Mouse (Mus musculus) forebrain, embryonic 14.5 days (tissue): ENCODE measurements around the gene Tacc2. TPM values are rescaled to one million over a fixed set of nuclear protein-coding genes. Genes with fewer than 3 reads are reported as not detected.

Source experiments
- ATAC-seq: fragments of 200-750 bp; cut with Nextera tagmentation; 2 replicates; pipeline ENCODE4 v1.8.0; 2017; ENCODE audit warnings: mild to moderate bottlenecking, moderate library complexity
- DNase-seq: peaks from one replicate; pipeline ENCODE4 v3.0.0-alpha.2; 2015; ENCODE audit warnings: low spot score
- H3K27ac ChIP-seq: fragments of 300-500 bp; sonication (generic); 2 replicates; pipeline ENCODE4 v1.5.1; 2014; ENCODE audit warnings: low read depth, mild to moderate bottlenecking, control low read depth, low read length, moderate library complexity
- H3K27me3 ChIP-seq: fragments of 300-500 bp; sonication (generic); replicated peaks from 2 replicates; pipeline ENCODE4 v1.6.1; 2014; ENCODE audit warnings: low read length, control low read depth, mixed read lengths; ENCODE audit not compliant: control insufficient read depth, insufficient read depth
- H3K36me3 ChIP-seq: fragments of 300-500 bp; sonication (generic); 2 replicates; pipeline ENCODE4 v1.6.1; 2014; ENCODE audit warnings: low read length, control low read depth; ENCODE audit not compliant: control insufficient read depth, insufficient read depth
- H3K4me1 ChIP-seq: fragments of 300-500 bp; sonication (generic); 2 replicates; pipeline ENCODE4 v1.6.1; 2014; ENCODE audit warnings: antibody characterized with exemption, low read length, control low read depth; ENCODE audit not compliant: control insufficient read depth, insufficient read depth
- H3K4me2 ChIP-seq: fragments of 300-500 bp; sonication (generic); 2 replicates; pipeline ENCODE4 v1.6.1; 2014; ENCODE audit warnings: mild to moderate bottlenecking, control low read depth, low read length
- H3K4me3 ChIP-seq: fragments of 300-500 bp; sonication (generic); 2 replicates; pipeline ENCODE4 v1.5.1; 2014; ENCODE audit warnings: low read depth, low read length, control low read depth
- H3K9ac ChIP-seq: fragments of 300-500 bp; sonication (generic); 2 replicates; pipeline ENCODE4 v1.6.1; 2014; ENCODE audit warnings: mild to moderate bottlenecking, low read length, control low read depth, moderate library complexity
- H3K9me3 ChIP-seq: fragments of 300-500 bp; sonication (generic); replicated peaks from 2 replicates; pipeline ENCODE4 v1.6.1; 2016; ENCODE audit warnings: low read length, control low read depth, mixed read lengths; ENCODE audit not compliant: control insufficient read depth
- WGBS: fragments of 180-500 bp; shearing (Covaris S2); extraction: QIAGEN DNeasy Blood & Tissue Kit; methylation state at CpG from one replicate; pipeline ENCODE4 v1.1.7; 2014; 5-methylcytosine and 5-hydroxymethylcytosine counted together
- polyA plus RNA-seq: library from polyadenylated mRNA; unstranded; fragments of >200 nt; fragmentation: Nextera tagmentation; extraction: Ambion mirVana; gene quantifications from 2 replicates; pipeline ENCODE4 v1.2.1, GENCODE M21; 2014

Gene Tacc2
- polyA plus RNA-seq, 1 experiment from 2014 or later, result 40.2 TPM

GRCm38 (mm10) chr7:130716989-130717388, 139.8 kb downstream of the Tacc2 start:
- DNase-seq (no peak), ATAC-seq (no peak)
- Histone ChIP-seq H3K9me3 (no peaks in the 10 kb centered on the region), H3K4me1 (peaks cover 21% of the 10 kb centered on the region), H3K4me2 (no peak overlapping the region), H3K27ac (no peak overlapping the region), H3K4me3 (no peak overlapping the region), H3K36me3 (peaks cover 23% of the 10 kb centered on the region), H3K9ac (no peak overlapping the region), H3K27me3 (no peaks in the 10 kb centered on the region)
- 97% methylated on average over 6 of the region's 6 CpGs for WGBS

GRCm38 (mm10) chr7:130719931-130720598, 142.8 kb downstream of the Tacc2 start:
- Histone ChIP-seq H3K27ac (peak overlapping the region; percentile 74), H3K27me3 (no peaks in the 10 kb centered on the region), H3K9ac (peak overlapping the region; percentile 38; the same call in 1 of the 2 replicates), H3K36me3 (peaks cover 34% of the 10 kb centered on the region), H3K4me1 (peaks cover 19% of the 10 kb centered on the region), H3K4me3 (no peak overlapping the region), H3K4me2 (peak overlapping the region; percentile 23; the same call in 1 of the 2 replicates), H3K9me3 (no peaks in the 10 kb centered on the region)
- peak; percentile 30 for DNase-seq
- peak; percentile 40 for ATAC-seq
- WGBS, result 6% methylated on average over 16 of the region's 16 CpGs

GRCm38 (mm10) chr7:130720646-130721335, 143.6 kb downstream of the Tacc2 start:
- H3K27ac ChIP-seq, result peak overlapping the region; percentile 58; the same call in 1 of the 2 replicates

GRCm38 (mm10) chr7:130726185-130726584, 148.9 kb downstream of the Tacc2 start:
- DNase-seq (peak; percentile 59), ATAC-seq (no peak)
- H3K36me3 ChIP-seq, result peaks cover 39% of the 10 kb centered on the region
- H3K9me3 ChIP-seq, result no peaks in the 10 kb centered on the region
- H3K4me3 ChIP-seq, result no peak overlapping the region
- no peak overlapping the region for H3K27ac ChIP-seq
- WGBS, result 75% methylated on average over 3 of the region's 3 CpGs
- H3K4me2 ChIP-seq, result no peak overlapping the region
- H3K4me1 ChIP-seq, result peaks cover 7% of the 10 kb centered on the region; the same call in 1 of the 2 replicates
- H3K27me3 ChIP-seq, result no peaks in the 10 kb centered on the region
- no peak overlapping the region for H3K9ac ChIP-seq

More at GRCm38 (mm10) chr7:130720646-130721335, 143.6 kb downstream of the Tacc2 start:
- Histone ChIP-seq H3K4me1 (peaks cover 21% of the 10 kb centered on the region), H3K4me3 (no peak overlapping the region), H3K9me3 (no peaks in the 10 kb centered on the region), H3K9ac (peak overlapping the region; percentile 8; the same call in 1 of the 2 replicates), H3K36me3 (peaks cover 34% of the 10 kb centered on the region), H3K4me2 (no peak overlapping the region), H3K27me3 (no peaks in the 10 kb centered on the region)
- DNase-seq, result no peak
- 0 out of 2 replicates have a peak, but pooled peaks have one; percentile 37 for ATAC-seq
- 45% methylated on average over 9 of the region's 9 CpGs for WGBS

- DNase-seq (no peak), ATAC-seq (no peak)
- H3K4me2 ChIP-seq, result no peak overlapping the region
- WGBS, result 82% methylated on average over 8 of the region's 8 CpGs
- no peak overlapping the region for H3K9ac ChIP-seq
- H3K9me3 ChIP-seq, result no peaks in the 10 kb centered on the region
- H3K4me3 ChIP-seq, result no peak overlapping the region
- no peaks in the 10 kb centered on the region for H3K27me3 ChIP-seq
- H3K27ac ChIP-seq, result no peak overlapping the region
- H3K4me1 ChIP-seq, result peaks cover 9% of the 10 kb centered on the region; the same call in 1 of the 2 replicates
- peaks cover 41% of the 10 kb centered on the region for H3K36me3 ChIP-seq
These were observed 149.6 kb downstream of the Tacc2 start for GRCm38 (mm10) chr7:130726724-130727422.

GRCm38 (mm10) chr7:130727560-130727959, 150.3 kb downstream of the Tacc2 start:
- Histone ChIP-seq H3K4me2 (no peak overlapping the region), H3K4me1 (peaks cover 13% of the 10 kb centered on the region), H3K9ac (no peak overlapping the region), H3K4me3 (no peak overlapping the region), H3K36me3 (peaks cover 41% of the 10 kb centered on the region), H3K27ac (no peak overlapping the region), H3K9me3 (no peaks in the 10 kb centered on the region), H3K27me3 (no peaks in the 10 kb centered on the region)
- 96% methylated on average over 4 of the region's 4 CpGs for WGBS
- DNase-seq, result no peak
- no peak for ATAC-seq

GRCm38 (mm10) chr7:130731792-130732191, 154.6 kb downstream of the Tacc2 start:
- 0 out of 2 replicates have a peak, but pooled peaks have one; percentile 21 for ATAC-seq
- Histone ChIP-seq H3K27ac (peak overlapping the region; percentile 49; the same call in 1 of the 2 replicates), H3K27me3 (no peaks in the 10 kb centered on the region), H3K36me3 (peaks cover 62% of the 10 kb centered on the region), H3K9me3 (no peaks in the 10 kb centered on the region), H3K4me1 (peaks cover 13% of the 10 kb centered on the region), H3K4me3 (no peak overlapping the region), H3K4me2 (no peak overlapping the region), H3K9ac (no peak overlapping the region)
- WGBS, result 60% methylated on average over 7 of the region's 7 CpGs
- peak; percentile 42 for DNase-seq

- Histone ChIP-seq H3K4me3 (no peak overlapping the region), H3K4me2 (no peak overlapping the region), H3K36me3 (peaks cover 72% of the 10 kb centered on the region), H3K27me3 (no peaks in the 10 kb centered on the region), H3K9me3 (no peaks in the 10 kb centered on the region), H3K27ac (peak overlapping the region; percentile 75), H3K4me1 (peaks cover 13% of the 10 kb centered on the region), H3K9ac (no peak overlapping the region)
- peak; percentile 72 for DNase-seq
- peak; percentile 49 for ATAC-seq
- 7% methylated on average over 6 of the region's 6 CpGs for WGBS
These were observed 155.7 kb downstream of the Tacc2 start for GRCm38 (mm10) chr7:130732908-130733307.
